Mouse (Mus musculus) lung, adult 2 months (tissue): ENCODE measurements around the gene Ppy.

Source experiments
- CTCF ChIP-seq: fragments of 200-500 bp; IDR thresholded peaks from 2 replicates; pipeline ENCODE4 v1.5.1; 2011; ENCODE audit warnings: mild to moderate bottlenecking, low read length, control low read depth; ENCODE audit not compliant: insufficient read depth
- POLR2A ChIP-seq: fragments of 200-500 bp; IDR thresholded peaks from 2 replicates; pipeline ENCODE4 v1.6.1; 2011; ENCODE audit warnings: low read depth, mild to moderate bottlenecking, control low read depth, low read length, borderline replicate concordance; ENCODE audit errors: extremely low read depth

GRCm38 (mm10) chr11:102082322-102082721, 18.8 kb downstream of the Ppy start:
- TF ChIP-seq CTCF (no peak), POLR2A (no peak)
